Mouse (Mus musculus): Measurements from ENCODE around the gene Lrrfip2.

DNA sequence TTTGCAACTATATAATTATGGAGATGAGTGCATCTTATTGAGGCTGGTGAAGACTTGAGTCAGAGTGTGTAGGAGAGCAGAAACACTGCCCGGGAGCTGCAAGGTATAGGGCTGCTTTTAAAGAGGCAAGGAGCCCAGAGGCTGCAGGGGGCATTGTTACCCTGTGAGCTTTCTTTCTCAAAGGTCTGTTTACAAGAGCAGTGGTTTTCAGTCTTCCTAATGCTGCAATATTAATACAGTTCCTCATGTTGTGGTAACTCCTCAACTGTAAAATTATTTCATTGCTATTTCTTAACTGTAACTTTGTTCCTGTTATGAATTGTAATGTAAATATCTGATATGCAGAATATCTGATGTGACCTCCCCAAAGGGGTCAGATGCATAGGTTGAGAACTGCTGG, 104.2 kb downstream of the Lrrfip2 start:
- no peak for TF ChIP-seq TAL1 (IDR thresholded peaks at IDR 0.05; ENCODE audit: low read length)
- no peak for TF ChIP-seq GATA1 (IDR thresholded peaks at IDR 0.05; ENCODE audit: low read length)
